Mouse (Mus musculus) forebrain, embryonic 12.5 days (tissue): ENCODE data around the gene Gprin3. TPM values are rescaled to one million over a fixed set of nuclear protein-coding genes. Genes with fewer than 3 reads are reported as not detected.
"Not testable (repeated sequence)": the region's sequence is repeated elsewhere in the genome, so short reads cannot be mapped to it uniquely, and the experiment has no call there.

Experiments used
- ATAC-seq: fragments of 200-750 bp; cut with Nextera tagmentation; 2 replicates; pipeline ENCODE4 v1.8.0; 2017; ENCODE audit warnings: moderate TSS enrichment; ENCODE audit not compliant: low FRiP score
- H3K27ac ChIP-seq: fragments of 300-500 bp; sonication (generic); 2 replicates; pipeline ENCODE4 v1.5.1; 2016; ENCODE audit warnings: mild to moderate bottlenecking
- H3K27me3 ChIP-seq: fragments of 300-500 bp; sonication (generic); 2 replicates; pipeline ENCODE4 v1.6.1; 2016; ENCODE audit warnings: mild to moderate bottlenecking
- H3K36me3 ChIP-seq: fragments of 300-500 bp; sonication (generic); replicated peaks from 2 replicates; pipeline ENCODE4 v1.6.1; 2016; ENCODE audit warnings: mild to moderate bottlenecking
- H3K4me1 ChIP-seq: fragments of 300-500 bp; sonication (generic); 2 replicates; pipeline ENCODE4 v1.6.1; 2016
- H3K4me2 ChIP-seq: fragments of 300-500 bp; sonication (generic); 2 replicates; pipeline ENCODE4 v1.6.1; 2016; ENCODE audit warnings: mild to moderate bottlenecking, moderate library complexity
- H3K4me3 ChIP-seq: fragments of 300-500 bp; sonication (generic); replicated peaks from 2 replicates; pipeline ENCODE4 v1.5.1; 2016; ENCODE audit warnings: mild to moderate bottlenecking
- H3K9ac ChIP-seq: fragments of 300-500 bp; sonication (generic); 2 replicates; pipeline ENCODE4 v1.6.1; 2016; ENCODE audit warnings: mild to moderate bottlenecking
- H3K9me3 ChIP-seq: fragments of 300-500 bp; sonication (generic); 2 replicates; pipeline ENCODE4 v1.6.1; 2016
- WGBS: fragments of 180-500 bp; shearing (Covaris S2); methylation state at CpG from one replicate; pipeline ENCODE4 v1.1.7; 2016; 5-methylcytosine and 5-hydroxymethylcytosine counted together
- polyA plus RNA-seq: library from polyadenylated mRNA; unstranded; fragments of >200 nt; fragmentation: Nextera tagmentation; extraction: Ambion mirVana; gene quantifications from 2 replicates; pipeline ENCODE4 v1.2.1, GENCODE M21; 2016

The Gprin3 gene
- polyA plus RNA-seq, 1 experiment from 2014 or later = 0.52 TPM

DNA sequence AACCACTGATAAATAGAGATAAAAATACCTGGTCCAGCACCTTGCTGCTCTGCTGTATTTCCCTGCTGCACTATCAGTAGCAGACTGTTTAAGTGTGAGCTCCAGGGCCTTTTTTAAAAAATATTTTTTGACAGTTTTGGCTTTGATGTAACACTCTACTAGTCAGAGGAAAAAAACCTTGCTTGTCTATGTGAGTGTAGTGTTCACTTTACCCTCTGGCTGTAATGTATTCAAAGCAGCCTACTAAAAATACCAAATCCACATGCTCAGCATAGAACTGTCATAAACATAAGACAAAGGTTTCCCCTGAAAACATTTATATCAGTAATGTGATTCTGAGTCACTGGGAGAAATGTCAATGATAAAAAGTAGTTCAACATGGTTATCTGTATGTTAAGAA lies 111.0 kb downstream of the Gprin3 start:
- Histone ChIP-seq H3K9ac (no peak overlapping the region), H3K4me3 (no peak overlapping the region), H3K27me3 (no peaks in the 10 kb centered on the region), H3K4me2 (no peak overlapping the region), H3K9me3 (no peaks in the 10 kb centered on the region), H3K27ac (no peak overlapping the region), H3K36me3 (no peaks in the 10 kb centered on the region), H3K4me1 (no peaks in the 10 kb centered on the region)
- ATAC-seq = no peak

DNA sequence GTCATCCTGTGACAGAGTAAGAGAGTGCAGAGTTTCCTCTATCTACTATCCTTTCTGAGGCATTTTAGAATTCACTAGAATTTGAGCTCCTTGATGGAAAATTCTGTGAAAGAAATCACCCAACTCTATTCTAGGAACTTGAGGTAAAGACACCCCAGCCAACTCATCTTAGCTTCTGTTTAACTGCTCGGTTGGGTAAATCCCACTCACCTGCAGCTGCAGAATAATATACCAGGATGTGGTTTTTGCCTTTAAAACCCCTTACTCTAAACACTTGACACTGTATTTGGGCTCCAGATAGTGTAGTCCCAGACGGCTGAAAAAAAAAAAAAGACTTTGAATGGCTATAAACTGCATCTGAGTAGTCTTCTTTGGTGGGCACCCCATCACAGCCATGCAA lies 112.9 kb downstream of the Gprin3 start:
- no peaks in the 10 kb centered on the region for H3K9me3 ChIP-seq
- no peak for ATAC-seq
- WGBS = 85% methylated on average over 2 of the region's 2 CpGs

GRCm38 (mm10) chr6:59311241-59311640 lies 114.9 kb downstream of the Gprin3 start:
- no peaks in the 10 kb centered on the region for H3K9me3 ChIP-seq
- 94% methylated on average over 2 of the region's 2 CpGs for WGBS
- no peak overlapping the region for H3K4me3 ChIP-seq
- no peak for ATAC-seq
- H3K27ac ChIP-seq = no peak overlapping the region
- H3K9ac ChIP-seq = no peak overlapping the region
- H3K27me3 ChIP-seq = no peaks in the 10 kb centered on the region
- H3K4me1 ChIP-seq = no peaks in the 10 kb centered on the region
- H3K36me3 ChIP-seq = no peaks in the 10 kb centered on the region
- H3K4me2 ChIP-seq = no peak overlapping the region

More for the DNA sequence above, 112.9 kb downstream of the Gprin3 start:
- H3K27me3 ChIP-seq = no peaks in the 10 kb centered on the region
- no peak overlapping the region for H3K4me3 ChIP-seq
- H3K9ac ChIP-seq = no peak overlapping the region
- no peaks in the 10 kb centered on the region for H3K4me1 ChIP-seq
- no peak overlapping the region for H3K27ac ChIP-seq
- no peaks in the 10 kb centered on the region for H3K36me3 ChIP-seq
- no peak overlapping the region for H3K4me2 ChIP-seq

- not testable (repeated sequence) for H3K27ac ChIP-seq, H3K4me1 ChIP-seq, H3K9me3 ChIP-seq, H3K4me3 ChIP-seq, H3K36me3 ChIP-seq, H3K4me2 ChIP-seq, ATAC-seq, H3K9ac ChIP-seq, H3K27me3 ChIP-seq
- 83% methylated on average over 2 of the region's 2 CpGs for WGBS
These were observed 121.7 kb downstream of the Gprin3 start for GRCm38 (mm10) chr6:59304235-59304942.

DNA sequence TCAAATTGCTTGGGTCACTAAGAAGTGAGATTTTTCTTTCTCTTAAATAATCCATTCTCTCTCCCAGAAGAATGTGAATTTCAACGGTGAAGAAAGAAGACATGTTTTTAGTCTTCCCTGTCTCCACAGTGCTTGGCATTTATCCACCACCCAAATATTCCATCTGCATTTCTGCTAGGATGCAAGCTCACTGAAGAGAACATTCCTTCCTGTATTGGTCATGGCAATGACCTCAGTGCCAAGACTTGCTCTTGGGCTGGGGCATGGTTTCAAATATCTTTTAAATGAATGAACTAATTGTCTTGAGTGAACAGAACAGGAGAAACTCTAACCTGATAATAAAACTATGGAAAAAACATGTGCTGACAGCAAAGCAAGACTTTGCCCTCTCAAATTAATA lies 123.1 kb downstream of the Gprin3 start:
- Histone ChIP-seq H3K4me1 (no peaks in the 10 kb centered on the region), H3K4me3 (no peak overlapping the region), H3K27ac (no peak overlapping the region), H3K4me2 (no peak overlapping the region), H3K9me3 (no peaks in the 10 kb centered on the region), H3K9ac (no peak overlapping the region), H3K27me3 (no peaks in the 10 kb centered on the region), H3K36me3 (no peaks in the 10 kb centered on the region)
- no peak for ATAC-seq
- WGBS = 88% methylated on average over 1 of the region's 1 CpGs

Other genes starting within 250 kb of the Gprin3 start
- gene Tigd2, start 217.4 kb downstream of the Gprin3 start, polyA plus RNA-seq = 9.1 and 9.7 TPM in 2 replicates